Mouse (Mus musculus): Measurements from ENCODE around the gene Adamts12.

Adamts12 gene

GRCm38 (mm10) chr15:11297960-11298359 is 233.4 kb downstream of the Adamts12 start:
- no peaks in the 10 kb centered on the region for H3K36me3 ChIP-seq (ENCODE audit: insufficient read depth, low read length)
- H3K4me1 ChIP-seq (replicated peaks; ENCODE audit: low read depth, low read length), result no peaks in the 10 kb centered on the region
- no peaks in the 10 kb centered on the region for H3K27me3 ChIP-seq (ENCODE audit: insufficient read depth, low read length)
- no peak for TF ChIP-seq NANOG (IDR thresholded peaks at IDR 0.05; ENCODE audit: borderline replicate concordance, low read length)
- no peaks in the 10 kb centered on the region for H3K9me3 ChIP-seq (ENCODE audit: low read length)
- H3K4me3 ChIP-seq (replicated peaks; ENCODE audit: low read length), result no peak overlapping the region

DNA sequence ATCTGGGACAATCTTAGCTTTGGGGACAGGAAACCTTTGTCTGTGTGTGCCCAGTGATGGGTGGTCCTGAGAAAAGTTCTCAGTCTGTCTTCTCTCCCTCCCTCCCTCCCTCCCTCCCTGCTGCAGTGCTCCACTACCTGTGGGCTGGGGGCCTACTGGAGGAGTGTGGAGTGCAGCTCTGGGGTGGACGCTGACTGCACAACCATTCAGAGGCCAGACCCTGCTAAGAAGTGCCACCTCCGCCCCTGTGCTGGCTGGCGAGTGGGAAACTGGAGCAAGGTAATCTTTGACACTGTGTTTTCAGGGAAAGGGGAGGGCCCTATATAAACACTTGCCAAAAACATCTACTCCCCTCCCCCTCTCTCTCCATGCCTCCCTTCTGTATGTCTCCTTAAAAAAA is 252.5 kb downstream of the Adamts12 start:
- TF ChIP-seq POU5F1 (IDR thresholded peaks at IDR 0.05; ENCODE audit: borderline replicate concordance, low read length) (no peak), CTCF (conservative IDR thresholded peaks at IDR 0.05; ENCODE audit: low read length) (no peak), NANOG (IDR thresholded peaks at IDR 0.05; ENCODE audit: borderline replicate concordance, low read length) (no peak)
- Histone ChIP-seq H3K4me3 (replicated peaks; ENCODE audit: low read length) (no peak overlapping the region), H3K4me1 (replicated peaks; ENCODE audit: low read depth, low read length) (no peaks in the 10 kb centered on the region), H3K27me3 (ENCODE audit: insufficient read depth, low read length) (no peaks in the 10 kb centered on the region), H3K36me3 (ENCODE audit: insufficient read depth, low read length) (no peaks in the 10 kb centered on the region), H3K9me3 (ENCODE audit: low read length) (no peaks in the 10 kb centered on the region)

GRCm38 (mm10) chr15:11320481-11320880 is 255.9 kb downstream of the Adamts12 start:
- no peak for TF ChIP-seq NANOG (IDR thresholded peaks at IDR 0.05; ENCODE audit: borderline replicate concordance, low read length)
- peak; percentile 66 for TF ChIP-seq CTCF (conservative IDR thresholded peaks at IDR 0.05; ENCODE audit: low read length)
- no peak for TF ChIP-seq POU5F1 (IDR thresholded peaks at IDR 0.05; ENCODE audit: borderline replicate concordance, low read length)
- H3K4me1 ChIP-seq (replicated peaks; ENCODE audit: low read depth, low read length), result no peaks in the 10 kb centered on the region
- H3K9me3 ChIP-seq (ENCODE audit: low read length), result no peaks in the 10 kb centered on the region
- no peak overlapping the region for H3K4me3 ChIP-seq (replicated peaks; ENCODE audit: low read length)
- H3K27me3 ChIP-seq (ENCODE audit: insufficient read depth, low read length), result no peaks in the 10 kb centered on the region
- H3K36me3 ChIP-seq (ENCODE audit: insufficient read depth, low read length), result no peaks in the 10 kb centered on the region

DNA sequence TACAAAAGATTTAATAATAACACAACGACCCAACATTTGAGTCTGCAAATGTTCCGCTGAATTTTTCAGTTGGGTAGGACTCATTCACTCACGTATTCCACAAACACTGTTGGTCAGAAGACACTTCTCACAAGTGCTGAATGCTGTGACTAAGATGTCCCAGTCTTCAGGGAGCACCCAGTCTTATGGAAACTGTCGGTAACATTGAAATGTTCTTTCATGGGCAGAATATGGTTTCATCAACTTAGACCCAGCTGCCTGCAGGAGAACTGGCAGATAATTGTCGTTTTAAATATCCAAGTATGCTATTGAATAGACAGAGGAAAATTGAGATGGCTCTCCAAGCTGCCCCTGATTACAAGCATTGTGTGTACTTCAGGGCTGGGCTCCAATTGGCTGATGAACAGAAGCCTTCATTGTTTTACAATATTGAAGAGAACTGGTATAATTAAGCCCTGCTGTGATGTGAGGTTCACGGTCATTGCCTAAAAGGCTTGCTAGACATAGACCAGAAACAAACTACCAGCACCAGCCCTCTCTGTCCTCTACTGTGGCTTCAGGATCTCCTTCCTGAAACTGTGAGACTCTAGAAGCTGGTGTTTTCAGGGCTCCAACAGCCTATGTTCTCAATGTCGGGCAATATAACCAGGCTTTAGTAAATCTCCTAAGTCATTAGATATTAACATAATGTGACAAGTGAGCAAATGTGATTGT is 275.0 kb downstream of the Adamts12 start:
- TF ChIP-seq NANOG (IDR thresholded peaks at IDR 0.05; ENCODE audit: borderline replicate concordance, low read length), result no peak; the same call in 1 of the 2 replicates
- TF ChIP-seq POU5F1 (IDR thresholded peaks at IDR 0.05; ENCODE audit: borderline replicate concordance, low read length), result no peak
- no peak for TF ChIP-seq CTCF (conservative IDR thresholded peaks at IDR 0.05; ENCODE audit: low read length)
- H3K27me3 ChIP-seq (ENCODE audit: insufficient read depth, low read length), result no peaks in the 10 kb centered on the region
- H3K9me3 ChIP-seq (ENCODE audit: low read length), result peaks cover 6% of the 10 kb centered on the region; the same call in 1 of the 2 replicates
- H3K36me3 ChIP-seq (ENCODE audit: insufficient read depth, low read length), result no peaks in the 10 kb centered on the region
- no peak overlapping the region for H3K4me3 ChIP-seq (replicated peaks; ENCODE audit: low read length)
- no peaks in the 10 kb centered on the region for H3K4me1 ChIP-seq (replicated peaks; ENCODE audit: low read depth, low read length)

DNA sequence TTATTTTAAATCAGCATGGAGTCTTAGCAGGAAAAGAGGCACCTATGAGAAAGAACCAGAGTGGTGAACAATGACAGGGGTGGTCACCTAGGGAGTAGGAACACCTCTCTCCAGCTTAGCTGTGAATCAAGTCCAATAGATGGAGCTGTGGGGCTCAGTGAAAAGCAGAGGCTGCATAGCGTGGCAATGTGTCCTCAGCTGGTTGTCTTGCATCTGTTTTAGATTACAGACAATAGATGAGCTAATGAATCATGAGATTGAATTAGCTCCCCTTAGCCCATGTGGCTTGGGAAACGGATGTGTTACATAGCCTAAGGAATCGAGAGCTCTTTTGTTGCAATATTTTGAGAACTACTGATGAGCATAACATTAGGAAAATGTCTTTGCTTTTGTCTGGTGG is 291.3 kb downstream of the Adamts12 start:
- TF ChIP-seq NANOG (IDR thresholded peaks at IDR 0.05; ENCODE audit: borderline replicate concordance, low read length), result no peak
- no peak for TF ChIP-seq CTCF (conservative IDR thresholded peaks at IDR 0.05; ENCODE audit: low read length)
- no peak for TF ChIP-seq POU5F1 (IDR thresholded peaks at IDR 0.05; ENCODE audit: borderline replicate concordance, low read length)
- H3K4me1 ChIP-seq (replicated peaks; ENCODE audit: low read depth, low read length), result peaks cover 3% of the 10 kb centered on the region; the same call in 1 of the 2 replicates
- H3K9me3 ChIP-seq (ENCODE audit: low read length), result peaks cover 39% of the 10 kb centered on the region
- H3K36me3 ChIP-seq (ENCODE audit: insufficient read depth, low read length), result no peaks in the 10 kb centered on the region
- H3K27me3 ChIP-seq (ENCODE audit: insufficient read depth, low read length), result no peaks in the 10 kb centered on the region
- H3K4me3 ChIP-seq (replicated peaks; ENCODE audit: low read length), result no peak overlapping the region

GRCm38 (mm10) chr15:11357501-11357900 is 292.9 kb downstream of the Adamts12 start:
- Histone ChIP-seq H3K36me3 (ENCODE audit: insufficient read depth, low read length) (no peaks in the 10 kb centered on the region), H3K4me1 (replicated peaks; ENCODE audit: low read depth, low read length) (peaks cover 3% of the 10 kb centered on the region; the same call in 1 of the 2 replicates), H3K4me3 (replicated peaks; ENCODE audit: low read length) (no peak overlapping the region), H3K9me3 (ENCODE audit: low read length) (peaks cover 55% of the 10 kb centered on the region), H3K27me3 (ENCODE audit: insufficient read depth, low read length) (no peaks in the 10 kb centered on the region)
- no peak for TF ChIP-seq CTCF (conservative IDR thresholded peaks at IDR 0.05; ENCODE audit: low read length)
- TF ChIP-seq POU5F1 (IDR thresholded peaks at IDR 0.05; ENCODE audit: borderline replicate concordance, low read length), result no peak
- no peak for TF ChIP-seq NANOG (IDR thresholded peaks at IDR 0.05; ENCODE audit: borderline replicate concordance, low read length)

GRCm38 (mm10) chr15:11360888-11361287 is 296.3 kb downstream of the Adamts12 start:
- Histone ChIP-seq H3K4me3 (replicated peaks; ENCODE audit: low read length) (no peak overlapping the region), H3K36me3 (ENCODE audit: insufficient read depth, low read length) (no peaks in the 10 kb centered on the region), H3K9me3 (ENCODE audit: low read length) (peaks cover 69% of the 10 kb centered on the region), H3K27me3 (ENCODE audit: insufficient read depth, low read length) (no peaks in the 10 kb centered on the region), H3K4me1 (replicated peaks; ENCODE audit: low read depth, low read length) (peaks cover 3% of the 10 kb centered on the region; the same call in 1 of the 2 replicates)
- TF ChIP-seq NANOG (IDR thresholded peaks at IDR 0.05; ENCODE audit: borderline replicate concordance, low read length) (no peak), POU5F1 (IDR thresholded peaks at IDR 0.05; ENCODE audit: borderline replicate concordance, low read length) (no peak), CTCF (conservative IDR thresholded peaks at IDR 0.05; ENCODE audit: low read length) (no peak)

DNA sequence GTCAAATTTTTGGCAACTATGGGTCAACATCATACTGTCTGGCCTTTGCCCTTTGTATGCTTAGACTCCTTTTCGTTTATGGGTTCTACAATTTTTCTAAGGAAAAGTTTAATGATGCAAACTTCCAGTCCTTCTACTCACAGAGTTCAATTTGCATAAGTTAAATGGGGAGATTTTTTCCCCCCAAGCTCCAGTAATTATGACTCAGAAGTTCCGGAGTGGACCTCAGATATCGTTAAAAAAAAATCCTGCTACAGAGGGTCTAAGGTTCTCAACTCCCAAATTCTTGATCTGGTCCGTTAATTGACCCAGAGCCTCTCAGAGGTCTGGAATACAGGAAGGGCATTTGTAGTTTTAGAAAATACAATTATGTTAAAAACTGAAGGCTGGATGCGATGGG is 297.2 kb downstream of the Adamts12 start:
- Histone ChIP-seq H3K4me3 (replicated peaks; ENCODE audit: low read length) (no peak overlapping the region), H3K36me3 (ENCODE audit: insufficient read depth, low read length) (no peaks in the 10 kb centered on the region), H3K27me3 (ENCODE audit: insufficient read depth, low read length) (no peaks in the 10 kb centered on the region), H3K9me3 (ENCODE audit: low read length) (peaks cover 67% of the 10 kb centered on the region), H3K4me1 (replicated peaks; ENCODE audit: low read depth, low read length) (peaks cover 3% of the 10 kb centered on the region; the same call in 1 of the 2 replicates)
- TF ChIP-seq NANOG (IDR thresholded peaks at IDR 0.05; ENCODE audit: borderline replicate concordance, low read length) (no peak), POU5F1 (IDR thresholded peaks at IDR 0.05; ENCODE audit: borderline replicate concordance, low read length) (no peak), CTCF (conservative IDR thresholded peaks at IDR 0.05; ENCODE audit: low read length) (no peak)

DNA sequence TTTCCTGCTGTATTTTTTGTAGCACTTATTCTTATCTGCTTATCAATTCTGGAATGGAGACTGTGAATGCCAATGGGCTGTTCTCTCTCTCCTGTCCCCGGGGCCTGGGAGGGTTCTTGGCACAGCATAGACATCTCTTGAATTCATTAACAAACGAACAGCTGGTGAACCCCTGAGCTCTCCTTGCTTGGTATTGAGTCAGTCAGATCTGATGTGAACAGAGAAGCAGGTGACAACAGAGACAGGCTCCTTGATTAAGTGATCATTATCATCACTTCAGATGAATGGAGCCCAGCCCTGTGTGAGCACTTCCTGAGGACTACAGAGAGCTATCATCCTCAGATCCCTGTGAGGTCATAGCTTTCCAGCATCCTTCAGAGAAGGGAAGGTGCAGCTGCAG is 299.5 kb downstream of the Adamts12 start:
- H3K4me1 ChIP-seq (replicated peaks; ENCODE audit: low read depth, low read length), result no peaks in the 10 kb centered on the region
- no peaks in the 10 kb centered on the region for H3K27me3 ChIP-seq (ENCODE audit: insufficient read depth, low read length)
- peaks cover 45% of the 10 kb centered on the region for H3K9me3 ChIP-seq (ENCODE audit: low read length)
- H3K36me3 ChIP-seq (ENCODE audit: insufficient read depth, low read length), result no peaks in the 10 kb centered on the region
- no peak for TF ChIP-seq POU5F1 (IDR thresholded peaks at IDR 0.05; ENCODE audit: borderline replicate concordance, low read length)
- no peak for TF ChIP-seq NANOG (IDR thresholded peaks at IDR 0.05; ENCODE audit: borderline replicate concordance, low read length)
- TF ChIP-seq CTCF (conservative IDR thresholded peaks at IDR 0.05; ENCODE audit: low read length), result no peak
- no peak overlapping the region for H3K4me3 ChIP-seq (replicated peaks; ENCODE audit: low read length)

Measured in E14TG2a.4 (cell line).